Mouse (Mus musculus): ENCODE measurements around the gene Aprt. TPM values are rescaled to one million over a fixed set of nuclear protein-coding genes. Genes with fewer than 3 reads are reported as not detected.

The Aprt gene
- polyA plus RNA-seq (2012; rRNA removed) = 141 and 155 TPM in 2 replicates

DNA sequence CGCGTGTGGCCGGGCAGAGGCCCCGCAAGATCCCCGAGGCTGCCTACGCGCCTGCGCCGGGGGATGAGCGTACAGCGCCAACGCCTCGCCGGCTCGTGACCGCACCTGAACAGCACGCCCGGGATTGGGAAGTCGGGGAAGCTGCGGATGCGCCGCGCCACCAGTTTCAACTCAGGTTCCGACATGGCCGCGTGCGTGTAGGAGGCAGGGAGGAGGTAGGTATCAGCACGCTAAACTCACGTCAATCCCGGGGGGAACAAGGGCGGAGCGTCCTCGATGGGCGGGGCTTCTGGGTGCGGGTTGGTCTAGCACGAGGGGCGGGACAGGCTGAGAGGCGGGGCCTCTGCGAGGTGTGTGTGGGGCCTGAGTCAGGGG is at the start of gene Aprt:
TSS of gene Aprt (minus strand) at position 262 of the 375 bp plus-strand sequence.

DNA sequence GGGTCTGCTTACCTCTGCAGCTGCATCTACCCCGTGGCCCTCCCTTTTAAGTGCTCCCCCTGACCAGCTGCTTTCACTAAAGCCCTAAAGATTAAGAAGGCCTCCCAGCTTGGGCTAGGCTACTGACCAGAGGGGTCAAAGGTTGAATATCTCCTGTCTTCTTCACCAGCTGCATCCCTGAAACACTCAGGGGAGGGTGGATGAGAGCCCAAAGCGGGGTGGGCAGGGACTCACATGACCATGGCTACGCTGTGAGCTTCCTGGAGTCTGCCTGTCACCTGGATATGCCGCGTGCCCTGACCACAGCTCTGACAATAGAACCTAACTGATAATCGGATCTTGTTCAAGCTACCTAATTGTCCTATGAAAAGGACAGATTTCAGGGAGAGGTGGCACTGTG is 46.0 kb upstream of the Aprt start, which contains the start of gene Pabpn1l:
TSS of gene Pabpn1l (minus strand) at position 13 of the 400 bp plus-strand sequence.

DNA sequence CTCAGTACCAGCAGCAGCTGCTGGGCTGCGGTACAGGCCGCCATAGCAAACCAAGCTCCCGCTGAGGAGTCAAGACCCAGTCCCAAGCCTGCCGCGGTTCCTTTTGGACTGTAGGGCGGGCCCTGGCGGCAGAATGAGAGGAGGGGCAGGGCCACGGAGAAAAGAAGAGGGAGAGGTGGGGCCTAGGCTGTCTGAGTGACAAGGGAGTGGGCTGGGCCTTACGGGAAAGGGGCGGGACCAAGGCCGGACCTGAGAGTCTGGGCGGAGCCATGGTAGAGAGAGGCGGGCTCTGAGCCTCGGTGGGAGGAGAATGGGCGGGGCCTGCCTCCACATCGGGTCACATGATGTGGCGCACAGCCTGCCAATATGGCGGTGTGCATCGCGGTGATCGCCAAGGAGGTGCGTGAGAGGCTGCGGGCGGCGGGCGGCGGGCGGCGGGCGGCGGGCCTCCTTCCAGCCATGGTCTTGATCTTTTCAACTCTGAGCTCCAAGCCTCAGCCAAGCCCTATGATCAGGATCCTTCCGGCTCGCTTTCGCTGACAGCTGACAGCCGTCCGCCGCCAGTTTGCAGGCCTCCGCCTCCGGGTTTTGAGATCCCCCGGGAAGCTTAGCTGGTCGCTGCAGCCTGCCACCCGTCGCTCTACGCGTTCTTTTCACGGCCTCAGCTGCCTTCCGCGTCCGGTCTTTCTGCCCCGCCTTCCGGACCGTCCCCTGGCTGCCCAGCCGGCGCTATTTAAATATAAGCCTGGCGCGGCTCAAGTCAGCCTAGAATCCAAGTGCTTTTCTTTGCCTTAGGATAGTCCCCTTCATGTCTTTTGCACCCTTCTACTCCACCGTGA is 34.8 kb upstream of the Aprt start, which contains the start of the genes Galns and Trappc2l:
TSS of gene Galns (minus strand) at position 169 of the 839 bp plus-strand sequence.
TSS of gene Trappc2l (plus strand) at position 346 of the 839 bp plus-strand sequence.

DNA sequence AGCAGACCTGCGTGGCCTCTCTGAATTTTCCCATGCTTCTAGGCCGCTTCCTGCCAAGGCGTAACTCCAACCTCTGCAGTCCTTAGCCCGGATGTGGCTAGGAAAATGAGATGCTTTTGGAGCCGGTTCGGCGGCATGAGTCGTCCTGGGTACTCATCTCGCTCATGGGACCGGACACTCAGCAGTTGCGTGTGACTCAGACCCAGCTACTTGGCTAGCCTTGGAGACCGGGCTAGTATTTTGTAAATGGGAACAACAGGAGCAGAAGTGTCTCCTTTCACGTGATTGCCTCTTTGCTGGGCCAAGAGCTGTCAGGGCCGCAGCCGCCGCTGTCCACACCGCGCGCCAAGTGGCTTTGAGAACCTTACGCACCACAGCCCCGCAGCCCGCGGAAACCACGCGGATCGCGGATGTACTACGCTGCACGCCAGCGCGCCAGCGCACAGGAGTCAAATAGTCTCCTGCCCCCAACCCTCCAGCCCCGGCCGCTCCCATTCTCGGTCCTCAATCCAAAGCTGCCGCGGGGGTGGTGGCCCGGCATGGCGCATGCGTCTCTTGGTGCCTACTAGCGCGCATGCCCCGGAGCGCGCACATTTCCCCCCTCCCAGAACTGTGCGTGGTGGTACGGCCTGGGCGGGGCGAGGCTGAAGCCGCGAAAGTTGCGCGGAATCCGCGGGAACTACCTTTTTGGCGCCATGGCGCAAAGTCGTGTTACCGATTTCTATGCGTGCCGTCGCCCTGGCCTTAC is 9.2 kb downstream of the Aprt start, which contains the start of gene Cdt1:
TSS of gene Cdt1 (plus strand) at position 655 of the 748 bp plus-strand sequence.

DNA sequence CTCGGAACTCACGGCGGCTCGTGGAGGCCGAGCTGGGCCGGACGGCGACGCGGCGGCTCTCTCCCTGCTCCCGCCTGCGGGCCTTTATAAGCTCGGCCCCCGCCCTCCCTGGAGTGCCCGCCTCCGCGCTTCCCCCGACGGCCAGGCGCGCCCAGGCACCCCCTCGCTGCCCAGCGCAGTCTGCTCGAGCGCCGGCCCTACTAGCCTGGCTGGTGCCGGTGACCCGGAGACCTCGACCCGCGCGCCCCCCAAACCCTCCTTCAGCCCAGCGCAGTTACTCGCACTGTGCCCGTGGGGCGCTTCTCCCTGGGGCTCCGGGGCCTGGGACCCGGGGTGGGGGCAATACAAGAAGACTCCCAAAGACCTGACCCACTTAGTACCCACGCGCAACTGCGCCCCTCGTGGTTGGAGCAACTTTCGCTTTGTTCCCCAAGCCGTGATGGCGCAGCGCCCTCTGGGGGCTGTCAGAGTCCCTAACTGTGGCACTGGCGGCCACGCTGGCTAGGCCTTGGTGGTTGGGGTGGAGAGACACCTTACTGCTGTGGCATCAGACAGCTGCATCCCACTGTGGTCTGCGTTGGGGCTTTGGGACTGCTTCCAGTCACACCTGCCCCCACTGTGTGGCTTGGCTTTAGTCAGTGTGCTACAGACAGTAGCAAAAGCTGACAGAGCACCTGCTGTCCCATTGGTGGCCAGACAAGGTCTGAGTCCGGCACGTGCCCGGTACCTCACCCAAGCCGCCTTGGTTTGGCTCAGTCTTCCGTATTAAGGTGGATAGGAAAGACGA is 25.3 kb downstream of the Aprt start, which contains the start of gene Piezo1:
TSS of gene Piezo1 (minus strand) at position 65 of the 787 bp plus-strand sequence.

Other genes starting within 250 kb of the Aprt start
- 0.06 and 0.07 TPM in 2 replicates for gene Trhr2, start 216.2 kb downstream of the Aprt start, polyA plus RNA-seq (2012; rRNA removed)
- 66.3 and 133 TPM in 2 replicates for gene Zc3h18, start 200.3 kb downstream of the Aprt start, polyA plus RNA-seq (2012; rRNA removed)
- gene Il17c, start 154.9 kb downstream of the Aprt start, polyA plus RNA-seq (2012; rRNA removed) = 0.44 and 0.46 TPM in 2 replicates
- gene Cyba, start 144.0 kb downstream of the Aprt start, polyA plus RNA-seq (2012; rRNA removed) = 31.4 and 37.6 TPM in 2 replicates
- gene Mvd, start 133.5 kb downstream of the Aprt start, polyA plus RNA-seq (2012; rRNA removed) = 34.6 and 43.5 TPM in 2 replicates
- 0.09 and 0.13 TPM in 2 replicates for gene Snai3, start 116.2 kb downstream of the Aprt start, polyA plus RNA-seq (2012; rRNA removed)
- 34.0 and 46.0 TPM in 2 replicates for gene Rnf166, start 100.8 kb downstream of the Aprt start, polyA plus RNA-seq (2012; rRNA removed)
- 60.5 and 74.7 TPM in 2 replicates for gene Ctu2, start 100.8 kb downstream of the Aprt start, polyA plus RNA-seq (2012; rRNA removed)
- gene Piezo1, start 25.6 kb downstream of the Aprt start, polyA plus RNA-seq (2012; rRNA removed) = 21.0 and 43.3 TPM in 2 replicates
- gene Cdt1, start 8.9 kb downstream of the Aprt start, polyA plus RNA-seq (2012; rRNA removed) = 62.7 and 81.6 TPM in 2 replicates
- gene Galns, start 34.6 kb upstream of the Aprt start, polyA plus RNA-seq (2012; rRNA removed) = 4.8 and 6.7 TPM in 2 replicates
- gene Trappc2l, start 34.7 kb upstream of the Aprt start, polyA plus RNA-seq (2012; rRNA removed) = 104 and 108 TPM in 2 replicates
- gene Pabpn1l, start 45.8 kb upstream of the Aprt start, polyA plus RNA-seq (2012; rRNA removed) = not detected in 2 replicates
- 6.5 and 8.2 TPM in 2 replicates for gene Cbfa2t3, start 122.2 kb upstream of the Aprt start, polyA plus RNA-seq (2012; rRNA removed)
- gene Acsf3, start 198.6 kb upstream of the Aprt start, polyA plus RNA-seq (2012; rRNA removed) = 15.2 and 16.0 TPM in 2 replicates